Mouse (Mus musculus) retina, adult 2 months (tissue): ENCODE results near the gene Gpr3.
A peak's percentile ranks its signal among the peaks of the same experiment; 100 is the strongest.

ENCODE experiments used
- DNase-seq: peaks from one replicate; pipeline ENCODE4 v3.0.0-alpha.2; 2012; ENCODE audit warnings: low read depth, low spot score

Gene Gpr3

DNA sequence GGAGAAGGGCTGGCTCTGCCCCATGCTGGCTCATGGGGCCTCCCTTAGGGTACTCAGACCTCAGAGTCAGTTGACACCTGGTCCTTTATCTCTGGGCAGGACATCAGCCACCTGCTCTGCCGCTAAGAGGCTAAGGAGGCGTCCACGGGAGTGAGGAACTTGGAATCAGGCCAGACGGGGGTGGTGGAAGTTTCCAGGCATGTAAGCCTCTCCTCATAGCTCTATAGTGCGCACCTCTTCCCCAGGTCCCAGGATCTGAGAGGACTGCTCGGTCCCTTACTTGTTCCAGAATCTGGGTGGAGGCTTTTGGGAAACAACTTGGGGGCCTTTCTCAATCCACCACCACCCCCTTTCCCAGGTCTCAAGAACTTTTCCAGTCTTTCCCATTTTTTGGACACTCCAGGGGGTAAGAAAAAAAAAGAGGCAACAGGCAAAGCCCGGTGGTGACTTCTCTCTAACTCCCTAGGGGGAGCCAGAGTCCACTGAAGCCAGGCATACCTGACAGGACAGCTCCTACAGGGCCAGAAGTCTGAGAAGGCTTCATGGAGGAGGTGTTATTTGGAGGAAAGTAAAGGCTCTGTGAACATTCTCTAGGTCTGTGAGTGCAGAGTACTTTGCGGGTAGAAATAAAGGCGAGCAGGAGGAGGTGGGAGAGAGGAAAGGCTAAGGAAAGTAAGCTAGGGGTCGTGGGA lies 21.1 kb upstream of the Gpr3 start:
- no peak for DNase-seq

DNA sequence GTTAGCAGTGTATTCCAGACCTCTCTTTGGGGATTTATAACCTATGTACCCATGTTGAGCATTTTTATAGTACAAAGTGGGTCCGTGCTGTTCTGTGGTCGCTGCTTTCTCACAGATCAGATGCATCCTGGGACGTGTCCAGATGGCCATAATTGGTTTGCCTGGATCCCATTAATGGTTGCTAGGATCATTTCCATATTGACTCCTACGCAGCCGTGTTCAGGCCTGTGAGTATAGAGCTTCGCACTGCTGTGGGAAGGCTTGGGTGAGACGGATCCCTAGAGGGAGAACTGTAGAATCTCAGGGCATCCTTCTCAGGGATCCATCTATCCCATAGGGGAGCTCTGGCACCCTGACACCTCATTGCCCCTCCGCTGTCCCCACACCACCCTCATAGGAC lies 17.2 kb upstream of the Gpr3 start:
- DNase-seq: no peak

GRCm38 (mm10) chr4:133227636-133228035 lies 15.3 kb upstream of the Gpr3 start:
- DNase-seq: no peak

DNA sequence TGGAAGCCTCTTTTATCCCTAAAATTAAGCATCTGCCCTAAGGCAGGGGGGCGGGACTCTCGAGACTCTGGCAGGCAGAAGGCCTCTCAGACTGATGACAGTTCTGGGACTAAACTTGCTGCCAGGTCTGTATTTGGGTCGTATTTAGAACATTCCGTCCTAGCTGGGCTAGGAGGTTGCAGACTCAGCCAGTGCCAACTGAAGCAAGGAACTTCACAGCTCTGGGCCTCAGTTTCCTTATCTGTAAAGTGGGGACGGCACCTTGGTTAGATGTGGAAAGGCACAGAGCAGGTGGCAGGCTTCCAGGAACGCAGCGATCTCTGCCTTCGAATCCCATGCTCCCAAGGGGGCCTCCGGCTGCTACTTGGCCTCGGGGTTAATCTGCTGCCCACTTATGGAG lies 13.7 kb upstream of the Gpr3 start:
- no peak for DNase-seq

GRCm38 (mm10) chr4:133223875-133224274 lies 11.5 kb upstream of the Gpr3 start:
- DNase-seq: no peak

DNA sequence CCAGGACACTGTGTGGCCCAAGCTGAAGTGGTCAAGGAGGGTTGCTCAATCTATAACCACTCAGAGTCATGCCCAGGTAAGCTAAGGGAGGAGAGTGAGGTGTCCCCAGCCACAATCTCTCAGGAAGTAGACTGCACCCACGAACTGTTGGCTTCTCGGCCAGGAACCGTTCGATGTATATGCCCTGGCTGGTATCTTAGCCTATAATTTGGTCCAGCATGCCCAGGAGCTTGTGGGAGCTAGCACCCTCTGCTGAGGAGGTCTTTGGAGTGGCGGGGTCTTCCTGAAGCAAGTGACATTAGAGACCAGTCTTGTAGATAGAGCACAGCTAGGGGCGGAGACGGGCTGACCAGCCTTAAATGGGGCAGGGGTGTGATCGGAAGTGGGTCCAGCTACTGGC lies 9.4 kb upstream of the Gpr3 start:
- no peak for DNase-seq

- DNase-seq: no peak
Measured at GRCm38 (mm10) chr4:133220656-133221055, 8.3 kb upstream of the Gpr3 start.

DNA sequence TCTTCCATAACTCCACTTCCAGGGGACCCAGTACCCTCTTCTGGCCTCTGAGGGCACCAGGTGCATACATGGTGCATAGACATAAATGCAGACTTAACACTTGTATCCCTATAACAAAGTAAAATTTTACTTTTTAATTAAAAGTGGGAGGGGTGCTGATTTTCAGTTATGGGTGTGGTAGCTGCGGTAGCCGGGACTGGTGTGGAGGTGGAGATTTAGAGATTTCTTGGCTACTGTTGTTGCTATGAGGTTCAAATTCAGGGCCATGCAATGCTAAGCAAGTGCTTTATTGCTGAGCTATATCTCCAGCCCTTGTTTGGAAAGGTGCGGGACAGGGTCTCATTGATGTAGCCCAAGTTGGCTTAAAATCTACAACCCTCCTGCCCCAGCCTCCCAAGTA lies 6.4 kb upstream of the Gpr3 start:
- no peak for DNase-seq

- no peak for DNase-seq
Measured at GRCm38 (mm10) chr4:133217641-133218040, 5.3 kb upstream of the Gpr3 start.

DNA sequence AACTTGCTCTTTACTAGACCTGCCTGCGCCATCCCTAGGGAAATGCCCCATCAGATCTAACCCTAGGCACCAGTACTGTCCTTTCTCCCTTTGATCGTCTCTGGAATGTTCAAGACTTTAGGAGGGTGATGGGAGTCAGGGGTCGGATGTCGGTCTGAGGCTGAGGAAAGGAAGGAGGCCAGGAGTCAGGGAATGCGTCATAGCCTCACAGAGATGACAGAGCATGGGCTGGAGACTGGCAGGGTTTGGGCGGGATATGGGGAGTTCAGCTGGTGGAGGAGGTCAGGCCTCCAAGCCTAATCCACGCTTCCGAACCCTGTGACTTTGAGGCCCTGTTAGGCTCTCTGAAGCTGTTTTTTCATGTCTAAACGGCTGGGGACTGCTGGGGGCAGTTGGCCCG lies 1.3 kb upstream of the Gpr3 start:
- DNase-seq: no peak

GRCm38 (mm10) chr4:133213268-133213590 lies 893 bp upstream of the Gpr3 start:
- DNase-seq: no peak

GRCm38 (mm10) chr4:133212562-133213267 lies 379 bp upstream of the Gpr3 start:
- DNase-seq: peak; percentile 40

DNA sequence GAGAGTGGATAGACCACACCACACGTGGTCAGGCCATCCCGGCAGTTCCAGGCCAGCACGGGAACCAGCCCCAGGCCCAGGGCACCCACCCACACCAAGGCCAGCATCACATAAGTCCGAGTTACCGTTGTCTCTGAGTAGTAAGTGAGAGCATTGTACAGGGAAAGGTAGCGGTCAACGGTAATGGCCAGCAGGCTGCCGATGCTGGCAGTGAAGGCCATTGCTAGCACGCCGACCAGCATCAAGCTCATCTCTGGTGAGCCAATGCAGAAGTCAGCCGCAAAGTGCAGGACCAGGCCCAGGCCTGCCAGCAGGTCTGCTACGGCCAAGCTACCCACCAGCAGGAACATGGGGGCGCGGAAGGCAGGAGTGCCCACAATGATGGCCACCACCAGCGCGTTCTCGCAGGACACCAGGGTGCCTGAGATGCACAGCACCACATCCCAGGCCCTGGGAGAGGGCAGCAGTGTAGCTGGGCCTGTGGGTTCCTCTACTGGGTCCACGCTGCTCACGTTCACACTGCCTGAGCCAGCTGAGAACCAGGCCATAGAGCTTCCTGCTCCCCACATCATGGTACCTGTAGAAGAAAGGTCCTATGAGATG lies 1.4 kb downstream of the Gpr3 start:
- DNase-seq: no peak

- no peak for DNase-seq
Measured at GRCm38 (mm10) chr4:133210023-133210787, 2.1 kb downstream of the Gpr3 start.

- DNase-seq: no peak
Measured at GRCm38 (mm10) chr4:133209366-133209765, 3.0 kb downstream of the Gpr3 start.

GRCm38 (mm10) chr4:133204379-133204778 lies 8.0 kb downstream of the Gpr3 start:
- DNase-seq: no peak

DNA sequence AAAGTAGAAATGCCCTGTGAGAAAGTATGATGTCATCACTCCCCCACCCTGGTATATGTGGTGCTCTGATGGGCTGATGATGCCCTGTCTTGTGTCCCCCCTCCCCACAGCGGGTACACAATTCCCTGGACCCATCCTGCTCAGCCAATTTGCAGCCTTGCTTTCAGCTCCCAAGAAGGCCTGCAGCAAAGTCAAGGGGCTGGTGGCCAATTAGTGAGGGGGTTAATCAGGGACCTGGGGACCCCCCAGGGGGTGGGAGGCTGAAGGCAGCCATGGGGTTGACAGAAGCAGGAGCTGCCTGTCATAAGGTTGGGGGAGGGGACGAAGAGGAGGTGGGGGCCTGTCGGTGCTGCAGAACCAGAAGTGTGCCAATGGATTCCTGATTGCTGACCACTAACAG lies 8.7 kb downstream of the Gpr3 start:
- DNase-seq: no peak

DNA sequence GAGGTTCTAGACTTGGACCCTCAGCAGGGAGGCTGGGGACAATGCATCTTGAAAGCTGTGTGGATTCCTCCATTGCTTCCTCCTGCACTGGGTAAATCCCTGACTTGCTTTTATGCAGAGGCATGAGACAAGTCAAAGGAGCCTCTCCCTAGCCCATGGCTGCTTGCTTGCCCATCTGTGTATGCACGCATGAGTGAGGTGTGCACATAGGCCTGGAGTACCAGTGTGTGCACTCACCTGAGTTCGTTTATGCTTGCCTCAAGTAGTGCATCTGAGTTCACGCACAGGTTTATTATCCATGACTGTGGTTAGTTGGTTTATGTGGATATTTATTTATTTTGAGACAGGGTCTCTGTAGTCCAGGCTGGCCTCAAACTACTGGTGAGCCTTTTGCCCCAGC lies 10.1 kb downstream of the Gpr3 start:
- DNase-seq: no peak

DNA sequence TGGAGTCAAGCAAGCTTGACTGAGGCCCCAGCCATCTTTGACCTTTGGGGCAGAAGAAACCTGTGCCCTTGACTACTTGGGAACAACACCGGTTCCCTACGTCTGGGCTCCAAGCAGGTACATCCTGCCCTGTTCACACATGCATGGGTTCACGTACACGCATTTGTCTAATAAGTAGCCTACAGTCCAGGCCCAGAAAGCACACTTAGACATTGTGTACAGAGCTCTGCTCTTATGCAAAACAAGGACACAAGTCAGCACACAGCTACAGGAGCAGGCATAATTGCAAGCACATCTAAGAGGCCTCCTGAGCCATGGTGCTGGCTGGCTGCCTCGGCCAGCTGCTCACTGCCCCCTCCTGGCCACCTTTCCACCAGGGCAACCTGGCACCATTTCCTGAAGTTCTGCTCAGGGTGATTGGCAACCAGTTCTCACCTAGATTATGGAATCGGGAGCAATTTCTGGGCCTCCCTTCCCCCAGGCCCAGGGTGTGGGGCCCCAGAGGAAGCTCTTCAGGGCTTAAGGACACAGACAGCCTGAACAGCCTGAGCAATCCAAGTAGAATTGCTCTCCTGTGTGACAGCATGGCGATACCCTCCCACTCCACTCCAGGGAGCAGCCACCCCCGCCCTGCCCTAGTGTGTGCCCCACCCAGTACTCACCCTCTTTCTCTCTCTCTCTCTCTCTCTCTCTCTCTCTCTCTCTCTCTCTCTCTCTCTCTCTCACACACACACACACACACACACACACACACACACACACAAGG lies 11.1 kb downstream of the Gpr3 start:
- no peak for DNase-seq

GRCm38 (mm10) chr4:133200343-133200742 lies 12.0 kb downstream of the Gpr3 start:
- no peak for DNase-seq

DNA sequence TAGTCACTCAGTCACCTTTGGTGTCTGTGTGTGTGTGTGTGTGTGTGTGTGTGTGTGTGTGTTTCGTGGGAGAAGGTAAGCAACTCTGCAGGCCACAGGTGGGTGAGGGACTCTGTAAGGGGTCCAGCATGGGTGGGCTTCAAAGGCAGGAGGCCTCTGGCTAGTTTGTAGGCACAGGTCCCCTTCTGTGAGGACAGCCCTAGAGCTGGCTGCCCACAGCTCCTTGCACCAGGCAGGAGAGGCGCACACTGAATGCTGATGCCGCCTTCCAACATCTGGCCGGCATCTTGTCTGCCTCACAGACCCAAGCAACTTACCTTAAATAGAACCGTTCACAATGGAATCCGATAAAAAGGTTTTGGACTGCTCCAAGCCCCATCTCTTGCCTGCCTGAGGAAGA lies 12.6 kb downstream of the Gpr3 start:
- no peak for DNase-seq
